Mouse (Mus musculus): ENCODE measurements around the gene Abhd6.
A peak's percentile ranks its signal among the peaks of the same experiment; 100 is the strongest.

Abhd6 gene

GRCm38 (mm10) chr14:8062076-8062475, 59.4 kb downstream of the Abhd6 start:
- DNase-seq (ENCODE audit: low read depth, low spot score), result no peak

- no peak for DNase-seq (ENCODE audit: low read depth, low spot score)
These were observed 60.0 kb downstream of the Abhd6 start for GRCm38 (mm10) chr14:8062537-8063301.

GRCm38 (mm10) chr14:8063835-8064785, 61.4 kb downstream of the Abhd6 start:
- DNase-seq (ENCODE audit: low read depth, low spot score), result no peak

- DNase-seq (ENCODE audit: low read depth, low spot score), result peak; percentile 92
These were observed 77.5 kb downstream of the Abhd6 start, which contains the start of gene Rpp14 for GRCm38 (mm10) chr14:8080165-8080679. TSS of gene Rpp14 (plus strand) at chr14:8080367.

- DNase-seq (ENCODE audit: low read depth, low spot score), result no peak
These were observed 78.0 kb downstream of the Abhd6 start for GRCm38 (mm10) chr14:8080718-8081117.

- DNase-seq (ENCODE audit: low read depth, low spot score), result no peak
These were observed 80.2 kb downstream of the Abhd6 start for GRCm38 (mm10) chr14:8082949-8083348.

- DNase-seq (ENCODE audit: low read depth, low spot score), result no peak
These were observed 86.3 kb downstream of the Abhd6 start for GRCm38 (mm10) chr14:8089016-8089415.

GRCm38 (mm10) chr14:8092573-8092972, 89.9 kb downstream of the Abhd6 start:
- peak; percentile 36 for DNase-seq (ENCODE audit: low read depth, low spot score)

- DNase-seq (ENCODE audit: low read depth, low spot score), result no peak
These were observed 90.7 kb downstream of the Abhd6 start for GRCm38 (mm10) chr14:8093427-8093826.

GRCm38 (mm10) chr14:8094931-8095561, 92.3 kb downstream of the Abhd6 start:
- no peak for DNase-seq (ENCODE audit: low read depth, low spot score)

- no peak for DNase-seq (ENCODE audit: low read depth, low spot score)
These were observed 92.9 kb downstream of the Abhd6 start for GRCm38 (mm10) chr14:8095562-8095950.

GRCm38 (mm10) chr14:8097978-8098686, 95.4 kb downstream of the Abhd6 start, which contains the start of gene Pxk:
TSS of gene Pxk (plus strand) at chr14:8098211.
- peak; percentile 76 for DNase-seq (ENCODE audit: low read depth, low spot score)

GRCm38 (mm10) chr14:8098687-8098995, 95.9 kb downstream of the Abhd6 start:
- DNase-seq (ENCODE audit: low read depth, low spot score), result no peak

- no peak for DNase-seq (ENCODE audit: low read depth, low spot score)
These were observed 96.9 kb downstream of the Abhd6 start for GRCm38 (mm10) chr14:8099561-8100021.

GRCm38 (mm10) chr14:8101886-8102285, 99.2 kb downstream of the Abhd6 start:
- no peak for DNase-seq (ENCODE audit: low read depth, low spot score)

- no peak for DNase-seq (ENCODE audit: low read depth, low spot score)
These were observed 100.0 kb downstream of the Abhd6 start for GRCm38 (mm10) chr14:8102676-8103075.

All from retina, postnatal 7 days (tissue).